Mouse (Mus musculus): ENCODE data around the gene Arl11. TPM values are rescaled to one million over a fixed set of nuclear protein-coding genes. Genes with fewer than 3 reads are reported as not detected.

The Arl11 gene
- total RNA-seq (2014; rRNA removed; ENCODE audit: low replicate concordance): not detected in 2 replicates
- 0.33 and 0.79 TPM in 2 replicates for polyA plus RNA-seq (2015; fragmentation: Nextera tagmentation; extraction: Ambion mirVana)

GRCm38 (mm10) chr14:61309593-61309992, at the start of gene Arl11:
Gene Arl11, plus strand, starts transcription at chr14:61309753.
- no peaks in the 10 kb centered on the region for H3K36me3 ChIP-seq (replicated peaks; ENCODE audit: control insufficient read depth, insufficient read depth, low read length)
- ATAC-seq (ENCODE audit: insufficient read depth, low read depth): no peak
- TF ChIP-seq EP300 (IDR thresholded peaks at IDR 0.05; ENCODE audit: low read depth): no peak
- TF ChIP-seq CTCF (IDR thresholded peaks at IDR 0.05; ENCODE audit: low read depth): no peak
- no peak for DNase-seq (ENCODE audit: low spot score)
- H3K4me2 ChIP-seq (ENCODE audit: low read depth, low read length): peak within 1 kb of the TSS; percentile 1; the same call in 1 of the 2 replicates
- H3K4me3 ChIP-seq (ENCODE audit: low read depth, low read length): no peak within 1 kb of the TSS
- H3K9me3 ChIP-seq (replicated peaks; ENCODE audit: control insufficient read depth, low read length): no peaks in the 10 kb centered on the region
- no peak within 1 kb of the TSS for H3K9ac ChIP-seq (replicated peaks; ENCODE audit: low read depth, low read length)
- H3K27me3 ChIP-seq (ENCODE audit: control insufficient read depth, insufficient read depth, low read length): no peaks in the 10 kb centered on the region
- peaks cover 13% of the 10 kb centered on the region; the same call in 1 of the 2 replicates for H3K4me1 ChIP-seq (ENCODE audit: control insufficient read depth, insufficient read depth)
- WGBS: 57% methylated on average over 6 of the region's 6 CpGs
- no peak within 1 kb of the TSS for H3K27ac ChIP-seq (ENCODE audit: low read depth)

GRCm38 (mm10) chr14:61267908-61268475, 41.6 kb upstream of the Arl11 start:
- peak; percentile 60 for DNase-seq (ENCODE audit: low spot score)
- no peaks in the 10 kb centered on the region for H3K36me3 ChIP-seq (replicated peaks; ENCODE audit: control insufficient read depth, insufficient read depth, low read length)
- H3K4me1 ChIP-seq (ENCODE audit: control insufficient read depth, insufficient read depth): peaks cover 8% of the 10 kb centered on the region
- peak; percentile 60 for ATAC-seq (ENCODE audit: insufficient read depth, low read depth)
- H3K4me3 ChIP-seq (ENCODE audit: low read depth, low read length): no peak overlapping the region
- H3K9ac ChIP-seq (replicated peaks; ENCODE audit: low read depth, low read length): no peak overlapping the region
- H3K4me2 ChIP-seq (ENCODE audit: low read depth, low read length): no peak overlapping the region
- H3K27ac ChIP-seq (ENCODE audit: low read depth): peak overlapping the region; percentile 31
- H3K9me3 ChIP-seq (replicated peaks; ENCODE audit: control insufficient read depth, low read length): 0 out of 2 replicates have a peak, but pooled peaks cover 3% of the 10 kb centered on the region
- no peaks in the 10 kb centered on the region for H3K27me3 ChIP-seq (ENCODE audit: control insufficient read depth, insufficient read depth, low read length)
- TF ChIP-seq CTCF (IDR thresholded peaks at IDR 0.05; ENCODE audit: low read depth) (no peak), EP300 (IDR thresholded peaks at IDR 0.05; ENCODE audit: low read depth) (no peak)
- 32% methylated on average over 5 of the region's 5 CpGs for WGBS

GRCm38 (mm10) chr14:61274414-61275198, 34.9 kb upstream of the Arl11 start:
- no peak for ATAC-seq (ENCODE audit: insufficient read depth, low read depth)
- Histone ChIP-seq H3K36me3 (replicated peaks; ENCODE audit: control insufficient read depth, insufficient read depth, low read length) (no peaks in the 10 kb centered on the region), H3K27me3 (ENCODE audit: control insufficient read depth, insufficient read depth, low read length) (peaks cover 14% of the 10 kb centered on the region), H3K9ac (replicated peaks; ENCODE audit: low read depth, low read length) (no peak overlapping the region), H3K4me3 (ENCODE audit: low read depth, low read length) (peak overlapping the region; percentile 26), H3K4me1 (ENCODE audit: control insufficient read depth, insufficient read depth) (no peaks in the 10 kb centered on the region), H3K9me3 (replicated peaks; ENCODE audit: control insufficient read depth, low read length) (no peaks in the 10 kb centered on the region), H3K4me2 (ENCODE audit: low read depth, low read length) (peak overlapping the region; percentile 55), H3K27ac (ENCODE audit: low read depth) (no peak overlapping the region)
- WGBS: 6% methylated on average over 38 of the region's 38 CpGs
- no peak for DNase-seq (ENCODE audit: low spot score)
- no peak for TF ChIP-seq CTCF (IDR thresholded peaks at IDR 0.05; ENCODE audit: low read depth)
- no peak for TF ChIP-seq EP300 (IDR thresholded peaks at IDR 0.05; ENCODE audit: low read depth)

- no peak overlapping the region for H3K4me2 ChIP-seq (ENCODE audit: low read depth, low read length)
- H3K9me3 ChIP-seq (replicated peaks; ENCODE audit: control insufficient read depth, low read length): no peaks in the 10 kb centered on the region
- WGBS: 16% methylated on average over 1 of the region's 1 CpGs
- no peaks in the 10 kb centered on the region for H3K4me1 ChIP-seq (ENCODE audit: control insufficient read depth, insufficient read depth)
- no peak for ATAC-seq (ENCODE audit: insufficient read depth, low read depth)
- H3K27ac ChIP-seq (ENCODE audit: low read depth): no peak overlapping the region
- no peaks in the 10 kb centered on the region for H3K36me3 ChIP-seq (replicated peaks; ENCODE audit: control insufficient read depth, insufficient read depth, low read length)
- no peak for DNase-seq (ENCODE audit: low spot score)
- no peak overlapping the region for H3K4me3 ChIP-seq (ENCODE audit: low read depth, low read length)
- no peak for TF ChIP-seq EP300 (IDR thresholded peaks at IDR 0.05; ENCODE audit: low read depth)
- TF ChIP-seq CTCF (IDR thresholded peaks at IDR 0.05; ENCODE audit: low read depth): peak; percentile 76
- H3K9ac ChIP-seq (replicated peaks; ENCODE audit: low read depth, low read length): no peak overlapping the region
- peaks cover 14% of the 10 kb centered on the region for H3K27me3 ChIP-seq (ENCODE audit: control insufficient read depth, insufficient read depth, low read length)
Observed at GRCm38 (mm10) chr14:61277285-61277684, 32.3 kb upstream of the Arl11 start.

- H3K9ac ChIP-seq (replicated peaks; ENCODE audit: low read depth, low read length): no peak overlapping the region
- no peak for ATAC-seq (ENCODE audit: insufficient read depth, low read depth)
- H3K4me1 ChIP-seq (ENCODE audit: control insufficient read depth, insufficient read depth): no peaks in the 10 kb centered on the region
- TF ChIP-seq EP300 (IDR thresholded peaks at IDR 0.05; ENCODE audit: low read depth) (no peak), CTCF (IDR thresholded peaks at IDR 0.05; ENCODE audit: low read depth) (no peak)
- peaks cover 14% of the 10 kb centered on the region for H3K27me3 ChIP-seq (ENCODE audit: control insufficient read depth, insufficient read depth, low read length)
- no peak overlapping the region for H3K27ac ChIP-seq (ENCODE audit: low read depth)
- 81% methylated on average over 7 of the region's 7 CpGs for WGBS
- no peak overlapping the region for H3K4me2 ChIP-seq (ENCODE audit: low read depth, low read length)
- no peak overlapping the region for H3K4me3 ChIP-seq (ENCODE audit: low read depth, low read length)
- H3K9me3 ChIP-seq (replicated peaks; ENCODE audit: control insufficient read depth, low read length): no peaks in the 10 kb centered on the region
- DNase-seq (ENCODE audit: low spot score): no peak
- H3K36me3 ChIP-seq (replicated peaks; ENCODE audit: control insufficient read depth, insufficient read depth, low read length): no peaks in the 10 kb centered on the region
Observed at GRCm38 (mm10) chr14:61278676-61279300, 30.8 kb upstream of the Arl11 start.

Measured in heart, postnatal 0 days (tissue).